Mouse (Mus musculus) spleen, postnatal 10 days (tissue): ENCODE results near the gene Cdrt4.

ENCODE experiments used
- DNase-seq, 2 experiments: peaks; one replicate each; pipeline ENCODE4 v3.0.0; 2021 to 2022; ENCODE audit warnings: low spot score in 2 of 2

Cdrt4 gene

DNA sequence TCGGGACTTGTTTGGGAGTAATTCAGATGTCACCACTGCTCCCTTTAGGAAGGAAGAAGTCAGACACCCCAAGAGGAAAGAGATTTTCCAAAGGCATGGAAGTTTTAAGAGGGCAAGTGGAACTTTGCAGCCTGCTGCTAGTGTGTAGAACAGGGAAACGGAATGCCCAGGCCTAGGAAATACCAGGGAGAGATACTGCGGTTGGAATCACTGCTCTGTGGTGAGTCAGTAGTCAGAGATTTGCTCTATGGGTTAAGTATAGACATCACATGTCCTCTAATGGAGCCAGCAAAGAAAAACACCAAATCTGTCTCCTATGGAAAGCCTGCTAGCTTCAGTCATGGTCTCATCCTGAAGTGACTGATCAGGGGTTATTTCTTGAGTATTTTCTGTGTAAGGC is 10.8 kb upstream of the Cdrt4 start:
- DNase-seq = no peak

GRCm38 (mm10) chr11:62943538-62943937 is 7.5 kb upstream of the Cdrt4 start:
- DNase-seq = no peak

DNA sequence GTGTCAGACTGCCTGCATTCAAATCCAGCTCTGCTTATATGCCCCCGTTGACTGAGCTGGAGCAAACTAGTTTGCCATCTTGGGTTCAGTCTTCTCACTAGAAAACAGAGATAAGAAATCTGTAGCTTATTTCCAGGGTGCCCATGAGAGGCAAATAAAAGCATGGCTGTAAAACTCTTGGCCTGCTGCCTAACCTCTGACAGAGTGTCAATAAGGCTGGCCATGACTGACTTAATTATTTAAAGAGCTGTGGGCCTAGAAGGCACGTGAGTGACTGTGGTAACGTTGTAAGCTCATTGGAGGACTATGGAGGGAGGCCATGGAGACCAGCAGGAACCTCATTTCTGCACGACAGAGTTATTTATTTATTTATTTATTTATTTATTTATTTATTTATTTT is 5.5 kb upstream of the Cdrt4 start:
- DNase-seq = no peak

DNA sequence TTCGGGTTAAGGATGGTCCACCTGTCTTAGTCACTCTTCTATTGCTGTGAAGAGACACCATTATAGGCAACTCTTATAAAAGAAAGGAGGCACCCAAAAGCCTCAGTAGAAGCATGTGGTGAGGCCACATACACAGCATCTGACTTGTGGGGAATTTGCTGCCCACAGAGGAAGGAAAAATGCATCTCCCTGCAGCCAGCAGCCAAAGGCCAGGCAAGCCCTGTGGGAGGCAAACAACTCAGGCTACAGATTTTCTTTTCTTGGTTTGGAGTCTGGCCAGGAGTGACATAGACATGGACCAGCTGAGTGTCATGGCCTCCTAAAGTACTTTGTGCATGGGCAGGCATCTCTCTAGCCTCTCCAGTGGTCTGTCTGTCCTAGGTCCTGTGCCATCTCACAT is 1.4 kb upstream of the Cdrt4 start:
- DNase-seq = no peak

GRCm38 (mm10) chr11:62954766-62955165 is 3.8 kb downstream of the Cdrt4 start:
- no peak for DNase-seq

DNA sequence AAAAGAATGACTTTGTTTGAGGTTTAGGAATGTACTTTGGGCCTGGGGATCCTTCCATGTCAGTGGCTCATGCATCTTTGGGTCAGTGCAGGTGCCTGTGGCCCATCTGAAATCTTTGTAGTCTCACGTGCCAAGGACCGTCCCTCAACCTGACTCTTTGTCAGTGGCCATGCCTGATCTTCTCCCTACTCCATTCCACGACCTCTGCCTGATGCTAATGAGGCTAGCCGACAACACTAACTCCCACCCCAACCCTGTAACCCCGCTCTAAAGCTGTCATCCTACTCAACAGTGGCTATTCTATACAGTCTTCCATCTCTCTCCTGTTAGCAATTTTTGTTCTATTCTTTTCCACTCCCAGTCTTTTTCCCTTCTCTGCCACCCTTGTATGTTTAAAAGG is 4.2 kb downstream of the Cdrt4 start:
- no peak for DNase-seq

- DNase-seq = no peak
These were observed 4.8 kb downstream of the Cdrt4 start for GRCm38 (mm10) chr11:62955776-62956175.

DNA sequence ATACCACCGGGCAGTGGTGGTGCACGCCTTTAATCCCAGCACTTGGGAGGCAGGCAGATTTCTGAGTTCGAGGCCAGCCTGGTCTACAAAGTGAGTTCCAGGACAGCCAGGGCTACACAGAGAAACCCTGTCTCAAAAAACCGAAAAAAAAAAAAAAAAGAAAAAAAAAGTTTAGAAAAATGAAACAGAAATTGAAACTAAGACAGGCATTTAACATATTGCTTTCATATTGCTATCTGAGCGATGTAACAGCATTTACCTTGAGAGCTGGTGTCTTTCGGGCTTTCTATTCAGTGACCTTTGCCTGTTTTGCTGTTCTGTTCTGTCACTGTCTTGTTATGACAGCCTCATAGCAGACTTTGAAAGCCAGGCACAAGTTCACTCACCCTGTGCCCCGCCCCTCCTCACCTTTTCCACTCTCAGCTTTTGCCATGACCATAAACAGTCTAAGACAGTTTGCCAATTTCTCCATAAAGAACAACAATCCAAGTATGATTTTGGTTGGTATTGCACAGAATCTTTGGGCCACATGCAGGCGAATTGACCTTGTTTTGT is 6.7 kb downstream of the Cdrt4 start:
- no peak for DNase-seq

- DNase-seq = no peak
These were observed 12.3 kb downstream of the Cdrt4 start for GRCm38 (mm10) chr11:62963292-62963691.

DNA sequence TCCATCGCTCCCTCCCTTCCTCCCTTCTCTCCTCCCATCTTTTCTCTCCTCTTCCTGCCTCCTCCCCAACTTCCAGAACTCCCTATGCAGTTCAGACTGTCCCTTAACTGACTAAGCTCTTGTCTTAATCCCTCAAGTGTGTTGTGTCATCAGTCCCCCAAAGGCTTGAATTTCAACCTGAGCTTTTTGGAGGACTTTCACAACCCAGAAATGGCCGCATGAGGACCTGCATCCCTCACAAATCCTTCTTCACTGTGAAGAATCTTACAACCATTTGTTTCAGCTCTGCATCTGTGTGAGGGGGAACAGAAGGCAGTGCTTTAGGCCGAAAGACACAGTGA is 15.4 kb downstream of the Cdrt4 start:
- no peak for DNase-seq

DNA sequence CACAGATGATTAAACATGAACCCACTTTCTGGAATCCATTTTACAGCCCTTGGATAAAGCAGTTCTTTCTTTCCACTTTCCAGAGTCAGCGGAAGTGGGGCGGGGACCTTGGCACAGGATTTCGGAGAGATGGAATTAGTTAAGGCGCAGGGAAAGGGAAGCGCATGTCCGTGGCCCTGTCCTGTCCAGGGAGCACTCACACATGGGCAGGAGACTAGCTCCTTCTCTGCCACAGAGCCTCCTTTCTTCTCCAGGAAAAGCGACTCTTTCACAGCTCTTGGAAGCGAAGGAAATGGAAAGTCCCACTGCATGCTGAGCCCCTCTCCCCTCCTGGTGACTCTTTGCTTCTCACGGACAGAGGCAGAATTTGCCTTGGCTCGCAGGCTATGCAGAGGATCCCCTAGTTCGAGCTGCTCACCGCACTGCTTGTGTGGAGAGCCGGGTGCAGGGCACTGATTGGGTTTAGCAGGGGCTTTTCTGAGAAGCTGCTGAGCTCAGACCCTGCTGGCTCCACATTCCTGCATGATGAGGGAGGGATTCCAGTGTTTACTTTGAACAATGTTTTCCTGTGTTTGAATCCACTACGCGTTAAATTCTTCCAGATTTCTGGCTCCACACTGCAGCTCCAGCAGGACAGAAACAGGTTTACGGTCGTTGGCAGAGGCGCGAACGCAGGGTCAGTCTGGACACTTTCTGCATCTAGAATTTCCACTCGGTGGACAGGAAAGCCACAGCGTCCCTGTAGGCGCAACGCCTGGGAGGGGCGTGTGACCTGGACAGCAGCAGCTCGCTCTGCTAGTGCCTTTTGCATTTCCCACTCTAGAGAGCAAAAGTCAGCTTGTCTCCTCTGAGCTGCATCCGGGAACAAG is 16.0 kb downstream of the Cdrt4 start:
- DNase-seq = no peak

DNA sequence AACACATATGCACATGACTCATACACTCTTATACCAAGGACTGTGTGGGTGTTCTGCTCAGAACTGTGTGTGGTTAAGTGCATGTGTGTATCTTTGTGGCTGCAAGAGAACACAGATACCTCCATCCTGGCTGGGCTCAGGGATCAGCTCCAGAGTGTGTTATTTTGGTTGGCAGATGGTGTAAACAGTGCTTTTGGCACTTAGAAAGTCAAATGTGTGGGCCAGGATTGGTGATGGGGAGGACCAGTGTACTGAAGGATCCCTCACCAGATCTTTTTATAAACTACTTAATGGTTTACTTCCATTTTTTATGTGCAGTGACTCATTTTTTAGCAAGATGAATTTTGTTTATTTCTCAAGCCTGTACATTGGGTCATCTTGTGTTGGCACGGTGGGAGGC is 26.2 kb downstream of the Cdrt4 start:
- DNase-seq = no peak

GRCm38 (mm10) chr11:62978886-62979285 is 27.9 kb downstream of the Cdrt4 start:
- no peak for DNase-seq

GRCm38 (mm10) chr11:62981729-62982128 is 30.7 kb downstream of the Cdrt4 start:
- no peak for DNase-seq

- DNase-seq = no peak
These were observed 32.8 kb downstream of the Cdrt4 start for GRCm38 (mm10) chr11:62983793-62984192.

- DNase-seq = no peak
These were observed 33.4 kb downstream of the Cdrt4 start for GRCm38 (mm10) chr11:62984365-62984764.

DNA sequence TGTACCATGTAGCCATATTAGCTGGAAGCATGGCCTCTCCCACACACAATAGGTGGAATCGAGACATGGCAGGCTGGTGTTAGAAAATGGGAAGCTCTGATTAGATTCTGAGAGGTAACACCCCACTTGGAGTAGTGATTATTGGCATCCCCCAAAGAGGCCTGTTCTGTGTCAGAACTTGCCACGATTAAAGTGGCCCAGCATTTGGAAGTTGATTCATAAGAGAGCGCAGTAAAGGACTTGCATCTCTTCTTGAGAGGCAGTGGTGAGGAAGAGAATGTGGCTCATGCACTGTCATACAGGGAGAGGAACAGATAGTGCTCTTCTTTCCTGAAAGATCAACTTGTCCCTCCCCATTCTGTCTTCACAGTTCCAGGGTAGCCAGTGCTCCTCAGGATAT is 34.1 kb downstream of the Cdrt4 start:
- no peak for DNase-seq

- DNase-seq = no peak
These were observed 35.6 kb downstream of the Cdrt4 start for GRCm38 (mm10) chr11:62986578-62986977.

DNA sequence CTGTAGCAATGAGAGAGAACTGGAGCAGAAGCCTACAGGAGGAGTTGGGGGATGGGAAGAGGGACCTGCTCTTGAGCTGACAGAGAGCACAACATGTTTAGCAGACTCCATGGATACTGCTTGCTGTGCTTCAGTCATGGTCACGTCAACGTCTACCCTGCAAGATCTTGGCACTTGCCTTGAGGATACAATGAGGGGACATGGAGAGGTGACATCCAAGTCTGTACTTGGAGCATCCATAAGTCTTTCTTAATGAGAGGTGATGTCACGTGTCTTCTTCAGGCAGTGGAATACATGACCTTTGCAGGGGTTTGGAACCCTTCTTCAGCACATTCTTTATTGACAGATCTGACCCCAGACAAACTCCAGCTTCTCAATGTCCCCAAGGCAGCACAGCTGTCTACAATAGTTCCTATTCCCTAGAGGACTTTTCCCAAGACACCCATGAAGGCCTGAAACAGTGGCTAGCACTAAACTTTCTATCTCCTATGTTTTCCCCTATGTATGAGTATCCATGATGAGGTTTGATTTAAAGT is 39.2 kb downstream of the Cdrt4 start:
- no peak for DNase-seq

- no peak for DNase-seq
These were observed 39.8 kb downstream of the Cdrt4 start for GRCm38 (mm10) chr11:62990811-62991210.

DNA sequence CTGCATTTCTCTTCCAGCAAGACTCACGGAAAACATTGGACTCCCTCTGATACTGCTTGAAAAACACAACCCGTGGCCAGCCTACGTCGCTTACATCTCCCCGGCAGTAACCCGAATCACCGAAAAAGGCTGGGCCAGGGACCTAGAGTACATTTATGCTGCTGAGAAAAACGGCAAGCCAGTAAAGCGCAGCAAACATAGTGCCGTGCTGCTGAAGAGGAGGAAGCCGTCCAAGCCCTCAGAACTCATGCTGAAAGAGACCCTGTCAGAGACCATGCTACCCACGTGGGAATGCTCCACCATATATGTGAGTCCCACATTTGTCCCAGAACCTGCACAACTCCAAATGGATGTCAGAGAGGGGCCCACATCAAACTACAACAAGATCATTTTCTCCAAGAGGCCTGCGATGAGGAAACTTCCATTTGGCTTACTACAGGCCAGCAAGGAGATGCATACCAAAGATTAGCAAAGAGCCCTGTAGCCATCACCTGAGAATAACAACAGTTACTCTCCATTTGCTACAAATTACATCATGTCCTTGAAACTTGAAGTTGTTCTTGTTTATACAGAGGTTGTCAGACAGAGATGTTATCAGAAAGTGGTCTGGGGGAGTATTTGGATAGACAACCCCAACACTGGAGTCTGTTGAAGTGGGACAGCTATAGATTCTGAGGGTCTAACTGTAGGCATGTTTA is 41.7 kb downstream of the Cdrt4 start:
- DNase-seq = no peak

DNA sequence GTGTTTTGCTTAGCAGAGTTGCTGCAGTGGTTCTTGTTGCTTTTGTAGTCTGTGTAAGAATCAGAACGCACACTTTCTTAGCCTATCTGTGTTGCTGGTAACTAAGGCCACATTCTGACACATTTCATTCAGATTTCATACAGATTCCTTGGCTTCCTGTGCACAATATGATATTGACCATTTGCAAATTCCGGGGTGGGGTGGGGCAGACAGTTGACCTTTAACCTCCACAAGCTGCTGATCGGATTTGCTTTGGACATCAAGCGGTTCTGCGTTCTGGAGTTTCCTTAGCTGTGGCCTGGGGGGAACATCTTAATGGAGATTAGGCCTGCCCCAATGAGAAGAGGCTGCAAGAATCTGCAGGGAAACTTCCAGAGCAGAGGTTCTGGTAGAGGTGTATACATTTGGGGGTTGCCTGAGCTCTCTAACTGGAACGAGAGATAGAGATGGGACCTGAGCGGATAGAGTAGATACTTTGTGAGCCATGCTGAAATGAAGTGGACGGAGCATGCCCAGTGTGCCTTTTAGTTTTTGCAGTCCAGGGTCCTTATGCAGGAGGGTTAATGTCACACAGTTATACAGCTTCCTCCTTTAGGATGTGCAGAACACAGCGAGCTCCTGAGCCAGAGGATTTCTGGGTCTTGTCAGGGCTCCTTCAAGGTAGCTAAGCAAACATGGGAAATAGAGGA is 44.2 kb downstream of the Cdrt4 start:
- DNase-seq = no peak
